Mouse (Mus musculus) lung, adult 2 months (tissue): ENCODE measurements around the gene Iqcf3.

ENCODE experiments used
- CTCF ChIP-seq: fragments of 200-500 bp; IDR thresholded peaks from 2 replicates; pipeline ENCODE4 v1.5.1; 2011; ENCODE audit warnings: mild to moderate bottlenecking, low read length, control low read depth; ENCODE audit not compliant: insufficient read depth
- POLR2A ChIP-seq: fragments of 200-500 bp; IDR thresholded peaks from 2 replicates; pipeline ENCODE4 v1.6.1; 2011; ENCODE audit warnings: low read depth, mild to moderate bottlenecking, control low read depth, low read length, borderline replicate concordance; ENCODE audit errors: extremely low read depth

GRCm38 (mm10) chr9:106460401-106461025 lies 100.9 kb downstream of the Iqcf3 start:
- no peak for TF ChIP-seq POLR2A
- TF ChIP-seq CTCF, result no peak
